Mouse (Mus musculus): Measurements from ENCODE around the gene Cnnm2. TPM values are rescaled to one million over a fixed set of nuclear protein-coding genes. Genes with fewer than 3 reads are reported as not detected.

Gene Cnnm2
- total RNA-seq, 1 experiment: 43.2 TPM

DNA sequence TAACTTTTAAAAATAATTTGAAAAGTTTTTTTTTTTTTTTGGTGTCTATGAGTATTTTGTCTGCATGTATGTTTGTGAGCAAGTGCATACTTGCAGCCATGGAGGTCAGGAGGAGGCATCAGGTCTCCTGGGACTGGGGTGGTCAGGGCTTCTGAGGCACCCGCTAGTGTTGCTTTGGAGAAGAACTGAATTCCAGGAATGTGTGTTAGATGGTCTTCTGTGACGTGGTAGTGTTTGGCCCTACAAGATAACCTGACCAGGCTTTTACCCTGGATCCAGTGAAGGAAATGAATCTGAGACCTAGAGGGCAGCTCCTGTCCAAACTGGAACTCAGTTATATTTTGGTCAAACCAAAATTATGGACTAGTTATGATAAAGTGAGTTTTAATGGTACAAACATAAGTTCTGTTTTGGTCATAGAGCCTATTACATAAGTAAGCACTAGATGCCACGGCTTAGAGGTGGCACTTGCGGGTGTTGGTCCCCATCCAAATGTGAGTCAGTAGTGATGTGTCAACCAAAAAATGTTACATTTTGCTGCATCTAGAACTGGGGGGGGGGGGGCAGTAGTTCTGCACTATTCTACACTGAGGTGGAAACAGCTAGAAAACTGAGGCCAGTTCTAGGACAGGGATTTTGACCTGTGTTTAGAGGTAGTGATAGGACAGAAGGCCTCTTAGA is 38.6 kb downstream of the Cnnm2 start:
- 0 out of 4 replicates have a peak, but pooled peaks cover 0 to 2% of the 10 kb centered on the region in 2 experiments for H3K4me1 ChIP-seq (ENCODE audit: control insufficient read depth in 2 of 2, insufficient read depth in 2 of 2, low read length in 2 of 2, poor library complexity in 1 of 2)
- no peak for DNase-seq (ENCODE audit: low read depth, low spot score)
- H3K9me3 ChIP-seq (ENCODE audit: control insufficient read depth, insufficient read depth, low read depth, low read length): no peaks in the 10 kb centered on the region
- in situ Hi-C loops (cut with MboI; ENCODE audit: low sequenced_read_pairs in 2 of 2, unreplicated experiment in 2 of 2): no loop called here
- TF ChIP-seq HCFC1 (IDR thresholded peaks at IDR 0.05; ENCODE audit: borderline replicate concordance, insufficient read depth, low read length) (no peak), CHD2 (IDR thresholded peaks at IDR 0.05; ENCODE audit: low read depth, low read length) (no peak), ZNF384 (IDR thresholded peaks at IDR 0.05; ENCODE audit: low read depth, low read length) (no peak), ZC3H11A (IDR thresholded peaks at IDR 0.05; ENCODE audit: borderline replicate concordance, low read depth, low read length) (no peak)
- no peak overlapping the region for H3K27ac ChIP-seq (ENCODE audit: insufficient read depth, low read depth, low read length, poor library complexity, severe bottlenecking)
- H3K9ac ChIP-seq (ENCODE audit: insufficient read depth, low read depth, low read length, poor library complexity, severe bottlenecking): no peak overlapping the region
- H3K4me3 ChIP-seq (ENCODE audit: insufficient read depth in 1 of 2, low read depth in 1 of 2, low read length in 2 of 2, poor library complexity in 1 of 2, severe bottlenecking in 1 of 2): no peak overlapping the region
- no peaks in the 10 kb centered on the region for H3K36me3 ChIP-seq (ENCODE audit: control insufficient read depth, insufficient read depth, low read length, poor library complexity, severe bottlenecking)

DNA sequence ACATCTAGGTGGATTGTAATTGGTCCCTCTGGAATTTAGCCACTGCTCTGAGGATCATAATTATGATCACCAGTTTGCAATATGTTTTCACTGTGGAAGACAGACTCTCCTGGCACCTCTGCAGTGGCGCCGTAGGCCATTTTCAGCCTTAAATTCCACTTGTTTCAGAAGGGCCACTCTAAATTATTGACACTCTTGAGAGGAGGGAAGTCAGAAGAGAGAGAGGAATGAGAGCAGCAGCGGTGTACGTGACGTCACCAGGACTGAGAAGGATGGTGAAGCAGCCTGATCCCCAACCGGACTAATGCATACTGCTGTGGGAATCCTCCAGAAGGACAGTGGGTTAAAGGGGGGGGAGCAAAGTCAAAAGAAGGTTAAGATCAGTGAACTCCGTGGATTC is 40.1 kb downstream of the Cnnm2 start:
- no peak for DNase-seq (ENCODE audit: low read depth, low spot score)
- Histone ChIP-seq H3K4me1 (ENCODE audit: control insufficient read depth in 2 of 2, insufficient read depth in 2 of 2, low read length in 2 of 2, poor library complexity in 1 of 2) (peaks cover 4 to 6% of the 10 kb centered on the region in 2 experiments; a peak in 1 of 4 replicates), H3K9me3 (ENCODE audit: control insufficient read depth, insufficient read depth, low read depth, low read length) (no peaks in the 10 kb centered on the region), H3K36me3 (ENCODE audit: control insufficient read depth, insufficient read depth, low read length, poor library complexity, severe bottlenecking) (no peaks in the 10 kb centered on the region), H3K4me3 (ENCODE audit: insufficient read depth in 1 of 2, low read depth in 1 of 2, low read length in 2 of 2, poor library complexity in 1 of 2, severe bottlenecking in 1 of 2) (no peak overlapping the region), H3K9ac (ENCODE audit: insufficient read depth, low read depth, low read length, poor library complexity, severe bottlenecking) (no peak overlapping the region), H3K27ac (ENCODE audit: insufficient read depth, low read depth, low read length, poor library complexity, severe bottlenecking) (no peak overlapping the region)
- in situ Hi-C loops (cut with MboI; ENCODE audit: low sequenced_read_pairs in 2 of 2, unreplicated experiment in 2 of 2): no loop called here
- TF ChIP-seq ZC3H11A (IDR thresholded peaks at IDR 0.05; ENCODE audit: borderline replicate concordance, low read depth, low read length) (no peak), ZNF384 (IDR thresholded peaks at IDR 0.05; ENCODE audit: low read depth, low read length) (no peak), MAFK (IDR thresholded peaks at IDR 0.05; ENCODE audit: insufficient read depth, low read depth, low read length) (no peak), HCFC1 (IDR thresholded peaks at IDR 0.05; ENCODE audit: borderline replicate concordance, insufficient read depth, low read length) (no peak), CHD2 (IDR thresholded peaks at IDR 0.05; ENCODE audit: low read depth, low read length) (no peak)

DNA sequence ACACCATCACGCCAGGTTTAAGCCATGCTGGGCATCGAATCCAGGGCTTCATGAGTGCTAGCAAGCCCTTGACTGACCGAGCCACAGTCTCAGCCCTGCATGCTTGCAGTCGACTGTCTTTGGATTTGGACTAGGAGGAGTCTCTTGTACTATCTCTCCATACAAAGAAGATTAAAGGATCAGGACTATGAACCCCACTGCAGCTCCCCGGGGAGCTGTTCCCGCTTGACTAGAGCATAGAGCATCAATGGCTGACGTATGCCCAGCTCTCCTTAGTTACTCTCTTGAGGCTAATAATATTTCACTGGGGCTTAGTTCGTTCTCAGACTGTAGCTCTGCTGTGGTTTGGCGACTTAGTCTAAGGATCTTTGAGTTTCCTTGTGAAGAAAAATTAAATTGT is 40.9 kb downstream of the Cnnm2 start:
- Histone ChIP-seq H3K27ac (ENCODE audit: insufficient read depth, low read depth, low read length, poor library complexity, severe bottlenecking) (no peak overlapping the region), H3K9me3 (ENCODE audit: control insufficient read depth, insufficient read depth, low read depth, low read length) (no peaks in the 10 kb centered on the region), H3K36me3 (ENCODE audit: control insufficient read depth, insufficient read depth, low read length, poor library complexity, severe bottlenecking) (no peaks in the 10 kb centered on the region), H3K4me1 (ENCODE audit: control insufficient read depth in 2 of 2, insufficient read depth in 2 of 2, low read length in 2 of 2, poor library complexity in 1 of 2) (peaks cover 11 to 12% of the 10 kb centered on the region in 2 experiments), H3K9ac (ENCODE audit: insufficient read depth, low read depth, low read length, poor library complexity, severe bottlenecking) (no peak overlapping the region), H3K4me3 (ENCODE audit: insufficient read depth in 1 of 2, low read depth in 1 of 2, low read length in 2 of 2, poor library complexity in 1 of 2, severe bottlenecking in 1 of 2) (no peak overlapping the region)
- in situ Hi-C loops (cut with MboI; ENCODE audit: low sequenced_read_pairs in 2 of 2, unreplicated experiment in 2 of 2): no loop called here
- TF ChIP-seq MAFK (IDR thresholded peaks at IDR 0.05; ENCODE audit: insufficient read depth, low read depth, low read length): no peak
- TF ChIP-seq HCFC1 (IDR thresholded peaks at IDR 0.05; ENCODE audit: borderline replicate concordance, insufficient read depth, low read length): no peak
- TF ChIP-seq ZC3H11A (IDR thresholded peaks at IDR 0.05; ENCODE audit: borderline replicate concordance, low read depth, low read length): no peak
- no peak for TF ChIP-seq CHD2 (IDR thresholded peaks at IDR 0.05; ENCODE audit: low read depth, low read length)
- no peak for TF ChIP-seq ZNF384 (IDR thresholded peaks at IDR 0.05; ENCODE audit: low read depth, low read length)
- no peak for DNase-seq (ENCODE audit: low read depth, low spot score)

DNA sequence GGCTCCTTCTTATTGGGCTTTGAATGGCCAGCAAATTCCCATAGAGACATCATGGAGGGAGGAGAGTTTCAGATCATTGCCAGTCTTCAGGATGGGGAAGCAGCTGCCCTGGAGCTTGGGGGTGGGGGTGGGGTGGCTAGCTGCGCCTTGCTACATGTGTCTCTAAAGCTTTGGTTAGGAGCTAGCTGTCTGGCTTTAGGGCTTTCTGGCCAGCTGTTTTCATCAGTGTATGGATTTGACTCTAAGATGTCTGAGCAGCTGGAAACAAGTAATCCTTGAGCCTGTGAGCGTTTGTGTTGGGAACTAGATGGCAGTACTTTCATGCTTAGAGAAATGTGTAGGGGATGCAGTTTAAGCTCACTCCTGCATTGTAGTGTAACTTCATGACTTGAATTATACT is 42.3 kb downstream of the Cnnm2 start:
- H3K27ac ChIP-seq (ENCODE audit: insufficient read depth, low read depth, low read length, poor library complexity, severe bottlenecking): no peak overlapping the region
- H3K4me3 ChIP-seq (ENCODE audit: insufficient read depth in 1 of 2, low read depth in 1 of 2, low read length in 2 of 2, poor library complexity in 1 of 2, severe bottlenecking in 1 of 2): no peak overlapping the region
- H3K36me3 ChIP-seq (ENCODE audit: control insufficient read depth, insufficient read depth, low read length, poor library complexity, severe bottlenecking): no peaks in the 10 kb centered on the region
- in situ Hi-C loops (cut with MboI; ENCODE audit: low sequenced_read_pairs in 2 of 2, unreplicated experiment in 2 of 2): no loop called here
- peaks cover 16 to 17% of the 10 kb centered on the region in 2 experiments for H3K4me1 ChIP-seq (ENCODE audit: control insufficient read depth in 2 of 2, insufficient read depth in 2 of 2, low read length in 2 of 2, poor library complexity in 1 of 2)
- DNase-seq (ENCODE audit: low read depth, low spot score): no peak
- H3K9me3 ChIP-seq (ENCODE audit: control insufficient read depth, insufficient read depth, low read depth, low read length): no peaks in the 10 kb centered on the region
- no peak for TF ChIP-seq CHD2 (IDR thresholded peaks at IDR 0.05; ENCODE audit: low read depth, low read length)
- no peak for TF ChIP-seq ZC3H11A (IDR thresholded peaks at IDR 0.05; ENCODE audit: borderline replicate concordance, low read depth, low read length)
- no peak for TF ChIP-seq HCFC1 (IDR thresholded peaks at IDR 0.05; ENCODE audit: borderline replicate concordance, insufficient read depth, low read length)
- TF ChIP-seq MAFK (IDR thresholded peaks at IDR 0.05; ENCODE audit: insufficient read depth, low read depth, low read length): no peak
- no peak for TF ChIP-seq ZNF384 (IDR thresholded peaks at IDR 0.05; ENCODE audit: low read depth, low read length)
- no peak overlapping the region for H3K9ac ChIP-seq (ENCODE audit: insufficient read depth, low read depth, low read length, poor library complexity, severe bottlenecking)

Data from ES-E14 (cell line).